Mouse (Mus musculus) embryonic fibroblast, embryonic 13.5 days (primary cell): ENCODE measurements around the gene Ccdc83.

Experiments used
- CTCF ChIP-seq: IDR thresholded peaks from 2 replicates; pipeline ENCODE4 v1.5.1; 2011; ENCODE audit warnings: mild to moderate bottlenecking, control low read depth, low read length, moderate library complexity, borderline replicate concordance; ENCODE audit not compliant: insufficient read depth
- POLR2A ChIP-seq: IDR thresholded peaks from 2 replicates; pipeline ENCODE4 v1.6.1; 2011; ENCODE audit warnings: low read depth, mild to moderate bottlenecking, control low read depth, low read length, moderate library complexity

DNA sequence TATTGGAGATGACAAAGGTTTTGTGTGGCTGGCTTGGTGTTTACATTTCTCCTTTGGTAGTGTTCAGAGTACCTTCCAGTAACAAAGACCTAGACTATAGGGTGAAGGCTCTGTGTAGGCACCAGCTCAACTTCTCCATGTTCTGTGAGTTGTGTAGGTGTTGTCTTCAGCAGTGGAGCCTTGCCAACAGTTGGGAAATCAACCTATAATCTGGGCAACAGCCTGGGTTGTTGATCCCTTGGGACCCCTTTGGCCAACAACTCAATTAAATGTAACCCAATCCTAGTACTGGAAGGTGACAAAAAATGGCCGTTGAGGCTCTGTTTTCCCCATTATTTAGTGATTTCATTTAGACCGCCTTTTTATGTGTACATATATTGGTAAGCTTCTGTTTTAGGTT, 55.5 kb downstream of the Ccdc83 start:
- TF ChIP-seq POLR2A (no peak), CTCF (no peak)
